Mouse (Mus musculus): Measurements from ENCODE around the gene Tppp3. TPM values are rescaled to one million over a fixed set of nuclear protein-coding genes. Genes with fewer than 3 reads are reported as not detected.

The Tppp3 gene
- polyA plus RNA-seq, 1 experiment from 2014 or later = 125 TPM

Other genes with a start within 250 kb of the Tppp3 start
- gene D230025D16Rik, start 246.4 kb downstream of the Tppp3 start, polyA plus RNA-seq (2015; fragmentation: Nextera tagmentation; extraction: Ambion mirVana) = 37.1 and 37.6 TPM in 2 replicates
- gene B3gnt9, start 216.4 kb downstream of the Tppp3 start, polyA plus RNA-seq (2015; fragmentation: Nextera tagmentation; extraction: Ambion mirVana) = 8.1 TPM in 2 replicates
- gene Tradd, start 206.9 kb downstream of the Tppp3 start, polyA plus RNA-seq (2015; fragmentation: Nextera tagmentation; extraction: Ambion mirVana) = 13.5 and 13.6 TPM in 2 replicates
- gene Fbxl8, start 206.9 kb downstream of the Tppp3 start, polyA plus RNA-seq (2015; fragmentation: Nextera tagmentation; extraction: Ambion mirVana) = 0.99 and 1.3 TPM in 2 replicates
- 0.25 and 0.42 TPM in 2 replicates for gene Hsf4, start 201.7 kb downstream of the Tppp3 start, polyA plus RNA-seq (2015; fragmentation: Nextera tagmentation; extraction: Ambion mirVana)
- gene Nol3, start 195.4 kb downstream of the Tppp3 start, polyA plus RNA-seq (2015; fragmentation: Nextera tagmentation; extraction: Ambion mirVana) = 4.0 and 4.5 TPM in 2 replicates
- gene 4931428F04Rik, start 181.7 kb downstream of the Tppp3 start, polyA plus RNA-seq (2015; fragmentation: Nextera tagmentation; extraction: Ambion mirVana) = 165 and 173 TPM in 2 replicates
- 11.8 and 12.7 TPM in 2 replicates for gene Exoc3l, start 175.4 kb downstream of the Tppp3 start, polyA plus RNA-seq (2015; fragmentation: Nextera tagmentation; extraction: Ambion mirVana)
- gene E2f4, start 173.9 kb downstream of the Tppp3 start, polyA plus RNA-seq (2015; fragmentation: Nextera tagmentation; extraction: Ambion mirVana) = 45.3 and 48.9 TPM in 2 replicates
- 1.1 and 1.3 TPM in 2 replicates for gene Elmo3, start 165.9 kb downstream of the Tppp3 start, polyA plus RNA-seq (2015; fragmentation: Nextera tagmentation; extraction: Ambion mirVana)
- 0.68 and 1.1 TPM in 2 replicates for gene Lrrc29, start 145.2 kb downstream of the Tppp3 start, polyA plus RNA-seq (2015; fragmentation: Nextera tagmentation; extraction: Ambion mirVana)
- 130 and 139 TPM in 2 replicates for gene Tmem208, start 145.2 kb downstream of the Tppp3 start, polyA plus RNA-seq (2015; fragmentation: Nextera tagmentation; extraction: Ambion mirVana)
- gene Fhod1, start 123.6 kb downstream of the Tppp3 start, polyA plus RNA-seq (2015; fragmentation: Nextera tagmentation; extraction: Ambion mirVana) = 0.88 and 1.2 TPM in 2 replicates
- gene Slc9a5, start 122.7 kb downstream of the Tppp3 start, polyA plus RNA-seq (2015; fragmentation: Nextera tagmentation; extraction: Ambion mirVana) = 12.0 and 12.2 TPM in 2 replicates
- 2.1 and 2.4 TPM in 2 replicates for gene Plekhg4, start 98.3 kb downstream of the Tppp3 start, polyA plus RNA-seq (2015; fragmentation: Nextera tagmentation; extraction: Ambion mirVana)
- not detected in 2 replicates for gene Kctd19, start 58.0 kb downstream of the Tppp3 start, polyA plus RNA-seq (2015; fragmentation: Nextera tagmentation; extraction: Ambion mirVana)
- gene Lrrc36, start 58.0 kb downstream of the Tppp3 start, polyA plus RNA-seq (2015; fragmentation: Nextera tagmentation; extraction: Ambion mirVana) = 0.97 and 1.3 TPM in 2 replicates
- 36.5 and 39.9 TPM in 2 replicates for gene Zdhhc1, start 25.4 kb upstream of the Tppp3 start, polyA plus RNA-seq (2015; fragmentation: Nextera tagmentation; extraction: Ambion mirVana)
- gene Hsd11b2, start 47.2 kb upstream of the Tppp3 start, polyA plus RNA-seq (2015; fragmentation: Nextera tagmentation; extraction: Ambion mirVana) = 4.7 and 4.9 TPM in 2 replicates
- gene Atp6v0d1, start 94.5 kb upstream of the Tppp3 start, polyA plus RNA-seq (2015; fragmentation: Nextera tagmentation; extraction: Ambion mirVana) = 234 and 240 TPM in 2 replicates
- gene Ripor1, start 133.7 kb upstream of the Tppp3 start, polyA plus RNA-seq (2015; fragmentation: Nextera tagmentation; extraction: Ambion mirVana) = 35.4 and 36.5 TPM in 2 replicates
- 108 and 129 TPM in 2 replicates for gene Ctcf, start 165.0 kb upstream of the Tppp3 start, polyA plus RNA-seq (2015; fragmentation: Nextera tagmentation; extraction: Ambion mirVana)
- gene Agrp, start 165.9 kb upstream of the Tppp3 start, polyA plus RNA-seq (2015; fragmentation: Nextera tagmentation; extraction: Ambion mirVana) = 1.0 and 1.1 TPM in 2 replicates
- 24.9 and 25.6 TPM in 2 replicates for gene Carmil2, start 214.7 kb upstream of the Tppp3 start, polyA plus RNA-seq (2015; fragmentation: Nextera tagmentation; extraction: Ambion mirVana)
- gene Acd, start 229.6 kb upstream of the Tppp3 start, polyA plus RNA-seq (2015; fragmentation: Nextera tagmentation; extraction: Ambion mirVana) = 104 and 106 TPM in 2 replicates
- 51.6 and 51.8 TPM in 2 replicates for gene Pard6a, start 229.6 kb upstream of the Tppp3 start, polyA plus RNA-seq (2015; fragmentation: Nextera tagmentation; extraction: Ambion mirVana)
- 0.28 and 0.43 TPM in 2 replicates for gene 4933405L10Rik, start 236.1 kb upstream of the Tppp3 start, polyA plus RNA-seq (2015; fragmentation: Nextera tagmentation; extraction: Ambion mirVana)
- gene Enkd1, start 236.7 kb upstream of the Tppp3 start, polyA plus RNA-seq (2015; fragmentation: Nextera tagmentation; extraction: Ambion mirVana) = 12.9 and 16.1 TPM in 2 replicates